17 mouse cellular contexts compared by ENCODE assay signal in genomic region chr7:81004556-81005079, GRCm38 (mm10). TPM values are rescaled to one million over a fixed set of nuclear protein-coding genes. Genes with fewer than 3 reads are reported as not detected.
DNase-seq lines count a peak whose midpoint lies in the region; ATAC-seq and TF ChIP-seq lines count a peak whose summit lies in the region.
"Had no signal": no experiment of that assay in that cellular context is flagged by ENCODE, and none has a peak within 500 bp of the region (broad histone marks: within the 10 kb centered on the region; RNA-seq: fewer than 3 reads in every experiment).

No protein-coding gene starts in this region.

- peaks cover 51% of the 10 kb centered on the region for H3K4me1 ChIP-seq in heart, embryonic 13.5 days
- peaks cover 14% of the 10 kb centered on the region for H3K4me1 ChIP-seq in heart, embryonic 11.5 days (ENCODE audit: control insufficient read depth, insufficient read depth, low read length)
- peaks cover 52% of the 10 kb centered on the region for H3K4me1 ChIP-seq in liver, embryonic 11.5 days (replicated peaks; ENCODE audit: control insufficient read depth, insufficient read depth, low read length)

- peaks cover 6% of the 10 kb centered on the region for H3K36me3 ChIP-seq in heart, embryonic 13.5 days
- peaks cover under 1% of the 10 kb centered on the region; the same call in 1 of the 2 replicates for H3K36me3 ChIP-seq in heart, embryonic 11.5 days (ENCODE audit: control insufficient read depth, insufficient read depth, low read length)
- peaks cover 2% of the 10 kb centered on the region for H3K36me3 ChIP-seq in liver, embryonic 11.5 days (ENCODE audit: control insufficient read depth, insufficient read depth, low read length)

- H3K27ac ChIP-seq in heart, embryonic 13.5 days (replicated peaks): 0 out of 2 replicates have a peak overlapping the region, but pooled peaks have one; percentile 7
- H3K27ac ChIP-seq in heart, embryonic 11.5 days (ENCODE audit: low read depth, low read length): no peak overlapping the region
- H3K27ac ChIP-seq in liver, embryonic 11.5 days (ENCODE audit: low read depth, low read length): peak overlapping the region; percentile 35
- no peak overlapping the region for H3K27ac ChIP-seq in gastrocnemius, adult 2 months
- H3K27ac ChIP-seq: forebrain, embryonic 12.5 days; heart, embryonic 15.5 days; hindbrain, postnatal 0 days; kidney, postnatal 0 days; left cerebral cortex, adult 2 months; midbrain, embryonic 12.5 days had no signal

- intact Hi-C loops in gastrocnemius, adult 2 months (cut with DNase I): no loop called here

- no peak for TF ChIP-seq CTCF in gastrocnemius, adult 2 months (IDR thresholded peaks at IDR 0.05)

- no peaks in the 10 kb centered on the region for H3K27me3 ChIP-seq in heart, embryonic 13.5 days (replicated peaks)
- H3K27me3 ChIP-seq in heart, embryonic 11.5 days (ENCODE audit: control insufficient read depth, insufficient read depth, low read length): no peaks in the 10 kb centered on the region
- no peaks in the 10 kb centered on the region for H3K27me3 ChIP-seq in liver, embryonic 11.5 days (replicated peaks; ENCODE audit: control insufficient read depth, insufficient read depth, low read length)
- H3K27me3 ChIP-seq: forebrain, embryonic 12.5 days; heart, embryonic 15.5 days; midbrain, embryonic 12.5 days had no signal

- WGBS in heart, embryonic 13.5 days: 25% methylated on average over 3 of the region's 3 CpGs
- 27% methylated on average over 3 of the region's 3 CpGs for WGBS in heart, embryonic 11.5 days (ENCODE audit: insufficient replicate concordance)
- WGBS in liver, embryonic 11.5 days: 28% methylated on average over 3 of the region's 3 CpGs

- H3K4me3 ChIP-seq in heart, embryonic 13.5 days: no peak overlapping the region
- no peak overlapping the region for H3K4me3 ChIP-seq in heart, embryonic 11.5 days (ENCODE audit: low read depth, low read length)
- H3K4me3 ChIP-seq in liver, embryonic 11.5 days (ENCODE audit: low read depth, low read length): no peak overlapping the region
- H3K4me3 ChIP-seq in gastrocnemius, adult 2 months: no peak overlapping the region
- H3K4me3 ChIP-seq: forebrain, embryonic 12.5 days; heart, embryonic 15.5 days; left cerebral cortex, adult 2 months; midbrain, embryonic 12.5 days had no signal

- no peak overlapping the region for H3K9ac ChIP-seq in heart, embryonic 13.5 days
- H3K9ac ChIP-seq in heart, embryonic 11.5 days (ENCODE audit: low read depth, low read length): no peak overlapping the region
- no peak overlapping the region for H3K9ac ChIP-seq in liver, embryonic 11.5 days (ENCODE audit: low read depth, low read length)
- H3K9ac ChIP-seq: forebrain, embryonic 12.5 days; heart, embryonic 15.5 days; midbrain, embryonic 12.5 days had no signal

- H3K9me3 ChIP-seq in heart, embryonic 13.5 days: no peaks in the 10 kb centered on the region
- H3K9me3 ChIP-seq in heart, embryonic 11.5 days (replicated peaks; ENCODE audit: control insufficient read depth, low read length): no peaks in the 10 kb centered on the region
- no peaks in the 10 kb centered on the region for H3K9me3 ChIP-seq in liver, embryonic 11.5 days (ENCODE audit: control insufficient read depth, low read length)
- H3K9me3 ChIP-seq: forebrain, embryonic 12.5 days; heart, embryonic 15.5 days; midbrain, embryonic 12.5 days had no signal

- ATAC-seq in heart, embryonic 13.5 days (ENCODE audit: extremely low read depth, insufficient number of reproducible peaks, low FRiP score, low TSS enrichment): no peak
- ATAC-seq in heart, embryonic 11.5 days (replicated peaks; ENCODE audit: insufficient number of reproducible peaks, low FRiP score, low TSS enrichment): no peak
- peak; percentile 86 for ATAC-seq in liver, embryonic 11.5 days (replicated peaks; ENCODE audit: low FRiP score)
- ATAC-seq: hindbrain, postnatal 0 days had no signal

- no peak overlapping the region for H3K4me2 ChIP-seq in heart, embryonic 13.5 days
- no peak overlapping the region for H3K4me2 ChIP-seq in heart, embryonic 11.5 days
- H3K4me2 ChIP-seq in liver, embryonic 11.5 days: peak overlapping the region; percentile 37
- H3K4me2 ChIP-seq: forebrain, embryonic 12.5 days; heart, embryonic 15.5 days; midbrain, embryonic 12.5 days had no signal

- peak; percentile 53 for DNase-seq in MEL-GATA-1-ER (ENCODE audit: extremely low read depth, low read depth)
- DNase-seq in liver, embryonic 11.5 days (ENCODE audit: low spot score): no peak
- peak; percentile 63 for DNase-seq in naive thymus-derived CD4-positive, alpha-beta T cell, adult 2 months (ENCODE audit: low read depth)
- DNase-seq in gastrocnemius, adult 2 months: no peak
- DNase-seq in left cerebral cortex, adult 18-20 months (ENCODE audit: low spot score in 2 of 2): no peak
- no peak for DNase-seq in left cerebral cortex, adult 11 months (ENCODE audit: low spot score)
- DNase-seq: adrenal gland, postnatal 25 days; cerebellum, adult 11-12 months; lung, adult 18-20 months had no signal

RNA-seq across cellular contexts. Expression of gene Zfp592, which starts 11.1 kb away (rescaled TPM):
- polyA plus RNA-seq in heart, embryonic 13.5 days (2015; fragmentation: Nextera tagmentation; extraction: Ambion mirVana): 6.6 and 8.5 TPM in 2 replicates
- 12.4 and 13.4 TPM in 2 replicates for polyA plus RNA-seq in heart, embryonic 11.5 days (2014; fragmentation: Nextera tagmentation; extraction: Ambion mirVana)
- 20.9 and 26.2 TPM in 2 replicates for polyA plus RNA-seq in liver, embryonic 11.5 days (2014; fragmentation: Nextera tagmentation; extraction: Ambion mirVana)
- 10 to 100 TPM; 11.6 to 20.1 TPM for total RNA-seq in gastrocnemius, adult 2 months (2021)
- 10 to 100 TPM; 19.3 to 20.0 TPM for total RNA-seq in left cerebral cortex, adult 18-20 months (2021)

RNA-seq across cellular contexts. Expression of gene Alpk3, which starts 52.8 kb away (rescaled TPM):
- 21.4 and 23.5 TPM in 2 replicates for polyA plus RNA-seq in heart, embryonic 13.5 days (2015; fragmentation: Nextera tagmentation; extraction: Ambion mirVana)
- 22.8 and 24.2 TPM in 2 replicates for polyA plus RNA-seq in heart, embryonic 11.5 days (2014; fragmentation: Nextera tagmentation; extraction: Ambion mirVana)
- 0.16 and 0.33 TPM in 2 replicates for polyA plus RNA-seq in liver, embryonic 11.5 days (2014; fragmentation: Nextera tagmentation; extraction: Ambion mirVana)
- total RNA-seq in gastrocnemius, adult 2 months (2021): 100 to 1,000 TPM; 238 to 380 TPM
- under 1 TPM; 0.23 to 0.30 TPM for total RNA-seq in left cerebral cortex, adult 18-20 months (2021)

RNA-seq across cellular contexts. Expression of gene Sec11a, which starts 57.0 kb away (rescaled TPM):
- polyA plus RNA-seq in heart, embryonic 13.5 days (2015; fragmentation: Nextera tagmentation; extraction: Ambion mirVana): 132 and 155 TPM in 2 replicates
- 135 and 186 TPM in 2 replicates for polyA plus RNA-seq in heart, embryonic 11.5 days (2014; fragmentation: Nextera tagmentation; extraction: Ambion mirVana)
- 180 and 200 TPM in 2 replicates for polyA plus RNA-seq in liver, embryonic 11.5 days (2014; fragmentation: Nextera tagmentation; extraction: Ambion mirVana)
- total RNA-seq in gastrocnemius, adult 2 months (2021): 10 to 100 TPM; 21.4 to 31.5 TPM
- total RNA-seq in left cerebral cortex, adult 18-20 months (2021): 10 to 100 TPM; 46.4 to 51.0 TPM

Comparison
In these comparisons a context has a peak if more than half of its experiments do, and no peak if none do; other contexts are left out.
1. H3K27ac ChIP-seq: peak in heart, embryonic 13.5 days (single experiment) and liver, embryonic 11.5 days (single experiment); none in heart, embryonic 11.5 days (single experiment) and gastrocnemius, adult 2 months (single experiment).
2. DNase-seq: peak in MEL-GATA-1-ER (single experiment) and naive thymus-derived CD4-positive, alpha-beta T cell, adult 2 months (single experiment); none in liver, embryonic 11.5 days (single experiment), gastrocnemius, adult 2 months (single experiment), left cerebral cortex, adult 18-20 months (0 of 2) and left cerebral cortex, adult 11 months (single experiment).
3. RNA of gene Alpk3, which starts 52.8 kb away (polyA plus RNA-seq): 22.8 to 24.2 TPM in heart, embryonic 11.5 days and 21.4 to 23.5 TPM in heart, embryonic 13.5 days; 0.16 to 0.33 TPM in liver, embryonic 11.5 days; every median in the first group is over 10 times any median in the second.